Mouse (Mus musculus) lung, embryonic 15.5 days (tissue): ENCODE data around the gene Ptprj. TPM values are rescaled to one million over a fixed set of nuclear protein-coding genes. Genes with fewer than 3 reads are reported as not detected.
"Not testable (repeated sequence)": the region's sequence is repeated elsewhere in the genome, so short reads cannot be mapped to it uniquely, and the experiment has no call there.

ENCODE experiments used
- ATAC-seq: fragments of 200-750 bp; cut with Nextera tagmentation; 2 replicates; pipeline ENCODE4 v1.8.0; 2017; ENCODE audit warnings: moderate number of reproducible peaks, borderline replicate concordance; ENCODE audit not compliant: low FRiP score, low TSS enrichment; ENCODE audit errors: extremely low read depth
- H3K27ac ChIP-seq: fragments of 300-500 bp; sonication (generic); 2 replicates; pipeline ENCODE4 v1.5.1; 2015; ENCODE audit warnings: moderate library complexity, mild to moderate bottlenecking, inconsistent platforms
- H3K27me3 ChIP-seq: fragments of 300-500 bp; sonication (generic); 2 replicates; pipeline ENCODE4 v1.6.1; 2015; ENCODE audit warnings: inconsistent platforms
- H3K36me3 ChIP-seq: fragments of 300-500 bp; sonication (generic); 2 replicates; pipeline ENCODE4 v1.6.1; 2015; ENCODE audit warnings: inconsistent platforms
- H3K4me1 ChIP-seq: fragments of 300-500 bp; sonication (generic); 2 replicates; pipeline ENCODE4 v1.6.1; 2015; ENCODE audit warnings: inconsistent platforms
- H3K4me2 ChIP-seq: fragments of 300-500 bp; sonication (generic); 2 replicates; pipeline ENCODE4 v1.6.1; 2015; ENCODE audit warnings: inconsistent platforms, mild to moderate bottlenecking, moderate library complexity
- H3K4me3 ChIP-seq: fragments of 300-500 bp; sonication (generic); 2 replicates; pipeline ENCODE4 v1.5.1; 2015; ENCODE audit warnings: mild to moderate bottlenecking, inconsistent platforms
- H3K9ac ChIP-seq: fragments of 300-500 bp; sonication (generic); 2 replicates; pipeline ENCODE4 v1.6.1; 2015; ENCODE audit warnings: inconsistent platforms
- H3K9me3 ChIP-seq: fragments of 300-500 bp; sonication (generic); 2 replicates; pipeline ENCODE4 v1.6.1; 2016; ENCODE audit warnings: inconsistent platforms
- WGBS: fragments of 180-500 bp; shearing (Covaris S2); methylation state at CpG from one replicate; pipeline ENCODE4 v1.1.7; 2015; 5-methylcytosine and 5-hydroxymethylcytosine counted together
- polyA plus RNA-seq: library from polyadenylated mRNA; unstranded; fragments of >200 nt; fragmentation: Nextera tagmentation; extraction: Ambion mirVana; gene quantifications from 2 replicates; pipeline ENCODE4 v1.2.1, GENCODE M21; 2015

Gene Ptprj
- polyA plus RNA-seq, 1 experiment from 2014 or later = 3.4 TPM

DNA sequence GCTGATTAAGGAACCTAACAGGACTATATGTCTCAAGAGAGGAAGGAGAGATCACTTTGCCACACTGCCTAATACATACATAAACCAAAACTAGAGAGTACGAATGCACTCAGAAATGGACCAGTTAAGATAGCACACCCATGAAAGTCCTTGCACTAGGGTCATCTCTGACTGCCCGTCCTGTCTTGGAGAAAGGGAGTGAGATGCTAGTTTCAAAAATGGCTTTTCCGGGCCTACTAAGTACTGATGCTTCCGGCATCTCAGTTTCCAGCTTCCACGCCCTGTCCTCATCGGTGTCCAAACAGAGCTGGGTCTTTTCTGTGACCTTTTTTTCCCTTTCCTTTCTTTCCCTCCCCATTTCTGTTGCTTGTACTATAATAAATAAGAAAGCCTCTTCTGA lies 4.0 kb downstream of the Ptprj start:
- Histone ChIP-seq H3K27me3 (no peaks in the 10 kb centered on the region), H3K9me3 (no peaks in the 10 kb centered on the region), H3K4me2 (no peak overlapping the region), H3K4me3 (no peak overlapping the region), H3K36me3 (no peaks in the 10 kb centered on the region), H3K4me1 (peaks cover 34% of the 10 kb centered on the region), H3K27ac (no peak overlapping the region), H3K9ac (no peak overlapping the region)
- no peak for ATAC-seq
- 85% methylated on average over 6 of the region's 6 CpGs for WGBS

- 81% methylated on average over 5 of the region's 5 CpGs for WGBS
- no peak overlapping the region for H3K27ac ChIP-seq
Measured at GRCm38 (mm10) chr2:90575713-90576112, 4.7 kb downstream of the Ptprj start.

GRCm38 (mm10) chr2:90575116-90575515 lies 5.3 kb downstream of the Ptprj start:
- Histone ChIP-seq H3K9me3 (no peaks in the 10 kb centered on the region), H3K27me3 (no peaks in the 10 kb centered on the region), H3K9ac (no peak overlapping the region), H3K4me1 (peaks cover 27% of the 10 kb centered on the region), H3K36me3 (no peaks in the 10 kb centered on the region), H3K27ac (no peak overlapping the region), H3K4me2 (no peak overlapping the region), H3K4me3 (no peak overlapping the region)
- no peak for ATAC-seq
- 47% methylated on average over 3 of the region's 3 CpGs for WGBS

More at GRCm38 (mm10) chr2:90575713-90576112, 4.7 kb downstream of the Ptprj start:
- Histone ChIP-seq H3K9ac (no peak overlapping the region), H3K9me3 (no peaks in the 10 kb centered on the region), H3K36me3 (no peaks in the 10 kb centered on the region), H3K4me3 (no peak overlapping the region), H3K4me2 (no peak overlapping the region), H3K4me1 (peaks cover 28% of the 10 kb centered on the region), H3K27me3 (no peaks in the 10 kb centered on the region)
- no peak for ATAC-seq

DNA sequence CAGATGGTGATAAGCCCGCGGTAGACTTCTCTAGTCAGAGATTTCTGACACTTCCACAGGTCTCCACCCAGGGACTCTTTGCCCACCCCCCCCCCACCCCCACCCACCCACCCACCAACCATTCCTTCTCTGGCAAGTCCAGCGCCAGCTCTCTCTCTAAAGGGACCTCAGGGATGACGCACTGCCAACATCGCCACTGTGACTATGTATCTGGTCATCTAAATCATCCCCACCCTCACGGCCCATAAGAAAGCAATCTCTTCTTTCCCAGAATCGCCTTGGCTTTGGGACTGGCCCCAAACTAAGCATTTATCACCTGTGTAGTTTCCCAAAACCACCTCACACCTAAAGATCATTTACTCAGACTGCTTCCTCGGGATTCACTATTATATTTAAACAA lies 5.9 kb downstream of the Ptprj start:
- Histone ChIP-seq H3K4me1 (peaks cover 26% of the 10 kb centered on the region), H3K27me3 (no peaks in the 10 kb centered on the region), H3K4me3 (no peak overlapping the region), H3K9me3 (no peaks in the 10 kb centered on the region), H3K27ac (no peak overlapping the region), H3K9ac (no peak overlapping the region), H3K36me3 (no peaks in the 10 kb centered on the region), H3K4me2 (no peak overlapping the region)
- 61% methylated on average over 8 of the region's 8 CpGs for WGBS
- no peak for ATAC-seq

- Histone ChIP-seq H3K36me3 (no peaks in the 10 kb centered on the region), H3K4me2 (peak overlapping the region; percentile 13; the same call in 1 of the 2 replicates), H3K9ac (no peak overlapping the region), H3K4me1 (peaks cover 20% of the 10 kb centered on the region), H3K9me3 (no peaks in the 10 kb centered on the region), H3K4me3 (no peak overlapping the region), H3K27me3 (no peaks in the 10 kb centered on the region), H3K27ac (no peak overlapping the region)
- WGBS = 65% methylated on average over 17 of the region's 17 CpGs
- no peak for ATAC-seq
Measured at GRCm38 (mm10) chr2:90573640-90574526, 6.6 kb downstream of the Ptprj start.

GRCm38 (mm10) chr2:90572126-90572525 lies 8.3 kb downstream of the Ptprj start:
- H3K9ac ChIP-seq = no peak overlapping the region
- no peaks in the 10 kb centered on the region for H3K36me3 ChIP-seq
- H3K27me3 ChIP-seq = no peaks in the 10 kb centered on the region
- H3K27ac ChIP-seq = no peak overlapping the region
- WGBS = 40% methylated on average over 5 of the region's 5 CpGs
- no peak overlapping the region for H3K4me2 ChIP-seq
- no peak overlapping the region for H3K4me3 ChIP-seq
- ATAC-seq = no peak
- H3K4me1 ChIP-seq = peaks cover 14% of the 10 kb centered on the region
- H3K9me3 ChIP-seq = no peaks in the 10 kb centered on the region

DNA sequence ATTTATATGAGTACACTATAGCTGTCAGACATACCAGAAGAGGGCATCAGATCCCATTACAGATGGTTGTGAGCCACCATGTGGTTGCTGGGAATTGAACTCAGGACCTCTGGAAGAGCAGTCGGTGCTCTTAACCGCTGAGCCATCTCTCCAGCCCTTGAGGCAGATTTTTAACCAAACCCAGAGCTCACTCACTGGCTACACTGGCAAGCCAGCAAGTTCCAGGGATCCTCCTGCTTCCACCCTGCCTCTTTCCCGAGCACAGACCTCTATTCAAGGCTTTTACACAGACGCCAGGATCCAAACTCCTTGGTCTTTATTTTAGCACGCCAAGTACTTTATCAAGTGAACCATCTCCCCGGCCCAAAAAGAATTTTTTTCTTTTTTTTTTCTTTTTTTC lies 9.0 kb downstream of the Ptprj start:
- H3K4me3 ChIP-seq, H3K9ac ChIP-seq, H3K4me2 ChIP-seq, H3K36me3 ChIP-seq, H3K27ac ChIP-seq, H3K9me3 ChIP-seq, ATAC-seq, H3K27me3 ChIP-seq: not testable (repeated sequence)
- H3K4me1 ChIP-seq = peaks cover 16% of the 10 kb centered on the region
- WGBS = 89% methylated on average over 6 of the region's 6 CpGs

DNA sequence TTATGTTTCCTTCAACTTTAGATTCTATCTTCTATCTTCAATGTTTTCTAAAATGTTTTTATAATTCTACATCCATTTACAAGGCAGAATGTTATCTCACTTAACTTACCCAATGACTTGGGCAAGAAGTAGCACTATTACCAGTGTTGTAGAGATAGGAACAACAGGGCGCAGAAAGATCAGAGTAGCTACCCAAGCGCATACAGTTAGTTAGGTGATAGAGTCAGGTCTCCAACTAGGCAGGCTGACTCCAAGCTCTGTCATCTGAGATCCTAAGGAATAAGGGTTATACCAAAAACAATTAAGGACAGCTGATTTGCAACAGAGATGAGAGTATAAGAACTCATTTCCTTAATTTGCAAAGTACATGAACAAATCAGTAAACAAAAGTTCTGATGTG lies 9.6 kb downstream of the Ptprj start:
- ATAC-seq = no peak
- WGBS = 94% methylated on average over 2 of the region's 2 CpGs

GRCm38 (mm10) chr2:90570216-90570615 lies 10.2 kb downstream of the Ptprj start:
- H3K4me3 ChIP-seq = no peak overlapping the region
- H3K4me1 ChIP-seq = peaks cover 15% of the 10 kb centered on the region
- H3K9me3 ChIP-seq = no peaks in the 10 kb centered on the region
- no peak overlapping the region for H3K27ac ChIP-seq
- 79% methylated on average over 10 of the region's 10 CpGs for WGBS
- H3K9ac ChIP-seq = no peak overlapping the region
- H3K27me3 ChIP-seq = no peaks in the 10 kb centered on the region
- no peak for ATAC-seq
- H3K4me2 ChIP-seq = no peak overlapping the region
- H3K36me3 ChIP-seq = no peaks in the 10 kb centered on the region

More for the DNA sequence above, 9.6 kb downstream of the Ptprj start:
- Histone ChIP-seq H3K4me1 (peaks cover 16% of the 10 kb centered on the region), H3K9me3 (no peaks in the 10 kb centered on the region), H3K27me3 (no peaks in the 10 kb centered on the region), H3K27ac (no peak overlapping the region), H3K4me3 (no peak overlapping the region), H3K36me3 (no peaks in the 10 kb centered on the region), H3K4me2 (no peak overlapping the region), H3K9ac (no peak overlapping the region)

GRCm38 (mm10) chr2:90568961-90569481 lies 11.4 kb downstream of the Ptprj start:
- H3K4me1 ChIP-seq = peaks cover 9% of the 10 kb centered on the region
- H3K4me3 ChIP-seq = no peak overlapping the region
- H3K4me2 ChIP-seq = no peak overlapping the region
- no peaks in the 10 kb centered on the region for H3K36me3 ChIP-seq
- H3K27me3 ChIP-seq = no peaks in the 10 kb centered on the region
- no peak for ATAC-seq
- H3K9me3 ChIP-seq = no peaks in the 10 kb centered on the region
- WGBS = 80% methylated on average over 7 of the region's 7 CpGs
- no peak overlapping the region for H3K27ac ChIP-seq
- no peak overlapping the region for H3K9ac ChIP-seq

DNA sequence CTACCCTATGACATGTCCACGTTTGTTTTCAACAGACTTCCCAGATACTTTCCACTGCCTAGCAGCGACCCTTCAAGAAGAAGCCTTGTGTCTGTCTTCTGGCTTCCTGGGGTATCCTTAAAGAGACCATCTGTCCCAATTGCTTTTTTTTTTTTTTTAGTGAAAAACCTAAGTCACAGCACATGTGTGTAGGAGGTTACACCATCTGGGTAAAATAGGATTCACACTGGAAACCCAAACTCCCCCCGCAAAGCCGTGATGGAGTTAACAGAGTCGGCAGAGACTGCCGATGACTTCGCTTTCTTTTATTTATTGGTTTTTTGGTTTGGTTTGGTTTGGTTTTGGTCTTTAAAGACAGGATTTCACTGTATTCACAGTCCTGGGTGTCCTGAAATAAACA lies 12.4 kb downstream of the Ptprj start:
- H3K4me1 ChIP-seq = peaks cover 8% of the 10 kb centered on the region
- no peak overlapping the region for H3K4me2 ChIP-seq
- no peaks in the 10 kb centered on the region for H3K36me3 ChIP-seq
- no peak overlapping the region for H3K27ac ChIP-seq
- ATAC-seq = no peak
- no peak overlapping the region for H3K9ac ChIP-seq
- 86% methylated on average over 7 of the region's 7 CpGs for WGBS
- H3K4me3 ChIP-seq = no peak overlapping the region
- H3K27me3 ChIP-seq = no peaks in the 10 kb centered on the region
- no peaks in the 10 kb centered on the region for H3K9me3 ChIP-seq

- no peak overlapping the region for H3K4me3 ChIP-seq
- H3K9me3 ChIP-seq = no peaks in the 10 kb centered on the region
- no peak overlapping the region for H3K9ac ChIP-seq
- no peaks in the 10 kb centered on the region for H3K27me3 ChIP-seq
- H3K27ac ChIP-seq = no peak overlapping the region
- no peaks in the 10 kb centered on the region for H3K36me3 ChIP-seq
- WGBS = 68% methylated on average over 8 of the region's 8 CpGs
- no peak overlapping the region for H3K4me2 ChIP-seq
- 0 out of 2 replicates have a peak, but pooled peaks cover 2% of the 10 kb centered on the region for H3K4me1 ChIP-seq
- no peak for ATAC-seq
Measured at GRCm38 (mm10) chr2:90566773-90567528, 13.5 kb downstream of the Ptprj start.
